Mouse (Mus musculus) Patski (cell line): ENCODE data around the gene Usp33. TPM values are rescaled to one million over a fixed set of nuclear protein-coding genes. Genes with fewer than 3 reads are reported as not detected.
"Not testable (repeated sequence)": the region's sequence is repeated elsewhere in the genome, so short reads cannot be mapped to it uniquely, and the experiment has no call there.

Experiments
- ATAC-seq: fragments of 100-300 bp; one replicate; pipeline ENCODE4 v1.8.0; 2021
- CTCF ChIA-PET: fragments of 350-600 bp; sonication (Branson Sonifier 250); formaldehyde crosslinking; loops from one replicate; lab custom pipeline; 2022; ENCODE audit warnings: inconsistent platforms; lab: Charles Lee
- POLR2A ChIA-PET: fragments of 350-600 bp; sonication (Branson Sonifier 250); formaldehyde crosslinking; loops from one replicate; lab custom pipeline; 2022; ENCODE audit warnings: antibody characterized with exemption, inconsistent platforms; lab: Charles Lee
- DNase-seq: peaks from one replicate; pipeline ENCODE4 v3.0.0-alpha.2; 2011; ENCODE audit warnings: low read depth, low spot score
- H3K27me3 ChIP-seq: fragments of 371-371 bp; one replicate; pipeline ENCODE4 v1.5.1; 2021
- CTCF ChIP-seq: fragments of 100-300 bp; IDR thresholded peaks from one replicate; pipeline ENCODE4 v1.5.1; 2021
- in situ Hi-C: fragments of 300-500 bp; cut with MboI; formaldehyde crosslinking; loops from 3 replicates; pipeline ENCODE4 v1.11.1; 2018; ENCODE audit warnings: low pct_unique_long_range_greater_than_20kb, mixed read lengths
- polyA plus RNA-seq: library from polyadenylated mRNA; unstranded; gene quantifications from one replicate; pipeline ENCODE4 v1.2.3, GENCODE M21; 2021

The Usp33 gene
- polyA plus RNA-seq = 90.3 TPM

- CTCF ChIA-PET = interaction anchor here (0.8 to 1.3 kb wide), 4 partner anchors 10 to 31 kb away, joined by 3 to 4 read pairs (median 3); no protein-coding TSS in a partner anchor
- ATAC-seq = peak; percentile 99
- H3K27me3 ChIP-seq = no peaks in the 10 kb centered on the region
- TF ChIP-seq CTCF = no peak
- DNase-seq = peak; percentile 69
- in situ Hi-C loops = no loop called here
- POLR2A ChIA-PET = interaction anchor here (1.4 kb wide), 1 partner anchor 10 kb away, joined by 3 read pairs; no protein-coding TSS in a partner anchor
Measured at GRCm38 (mm10) chr3:152345732-152346632, at the start of gene Usp33. Usp33 (plus strand) TSS chr3:152346478.

GRCm38 (mm10) chr3:152300376-152301337 lies 45.6 kb upstream of the Usp33 start:
- DNase-seq (no peak), ATAC-seq (no peak)
- in situ Hi-C loops = no loop called here
- no peaks in the 10 kb centered on the region for H3K27me3 ChIP-seq
- peak; percentile 61 for TF ChIP-seq CTCF
- ChIA-PET CTCF (interaction anchor here (0.8 to 1.0 kb wide), 2 partner anchors 10 to 15 kb away, joined by 3 to 4 read pairs; no protein-coding TSS in a partner anchor), POLR2A (no interaction called here)

- DNase-seq = no peak
- ChIA-PET POLR2A (interaction anchor here (0.6 to 1.1 kb wide), 2 partner anchors 9 to 86 kb away, joined by 3 read pairs; no protein-coding TSS in a partner anchor), CTCF (interaction anchor here (1.1 to 6.1 kb wide), 6 partner anchors 10 to 43 kb away, joined by 3 to 35 read pairs (median 4); partner anchors contain the start of gene Nexn)
- TF ChIP-seq CTCF = no peak
- H3K27me3 ChIP-seq = no peaks in the 10 kb centered on the region
- ATAC-seq = no peak
- in situ Hi-C loops = no loop called here
Measured at GRCm38 (mm10) chr3:152302991-152303390, 43.3 kb upstream of the Usp33 start.

- ChIA-PET POLR2A (interaction anchor here (1.1 kb wide), 1 partner anchor 10 kb away, joined by 3 read pairs; no protein-coding TSS in a partner anchor), CTCF (interaction anchor here (1.4 to 6.1 kb wide), 6 partner anchors 11 to 193 kb away, joined by 4 to 35 read pairs (median 4); no protein-coding TSS in a partner anchor)
- no peak for DNase-seq
- no peaks in the 10 kb centered on the region for H3K27me3 ChIP-seq
- in situ Hi-C loops = no loop called here
- no peak for TF ChIP-seq CTCF
- no peak for ATAC-seq
Measured at GRCm38 (mm10) chr3:152304093-152304815, 42.0 kb upstream of the Usp33 start.

DNA sequence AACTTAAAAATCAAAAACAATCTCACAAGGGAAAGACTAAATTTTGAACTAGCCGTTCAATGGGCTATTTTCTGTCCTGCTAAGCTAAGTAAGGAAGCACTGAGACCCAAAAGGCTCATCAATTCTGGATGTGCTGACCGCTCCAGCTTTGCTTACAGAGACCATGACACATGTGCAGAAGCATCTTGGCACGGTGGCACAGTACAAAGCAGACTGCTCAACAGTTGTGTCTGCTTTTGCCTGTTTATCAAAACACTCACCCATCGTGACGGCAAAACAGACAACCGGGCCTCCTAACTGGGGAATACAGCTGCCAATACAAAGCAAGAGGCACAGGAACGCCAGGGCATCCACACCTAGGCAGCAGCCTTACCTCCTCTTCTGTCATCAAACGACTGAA lies 41.2 kb upstream of the Usp33 start:
- ATAC-seq (no peak), DNase-seq (no peak)
- H3K27me3 ChIP-seq = no peaks in the 10 kb centered on the region
- ChIA-PET POLR2A (no interaction called here), CTCF (interaction anchor here (1.0 to 6.1 kb wide), 8 partner anchors 10 to 194 kb away, joined by 3 to 35 read pairs (median 4); no protein-coding TSS in a partner anchor)
- TF ChIP-seq CTCF = no peak
- in situ Hi-C loops = no loop called here

GRCm38 (mm10) chr3:152305971-152306370 lies 40.3 kb upstream of the Usp33 start:
- ATAC-seq (no peak), DNase-seq (no peak)
- in situ Hi-C loops = no loop called here
- H3K27me3 ChIP-seq = no peaks in the 10 kb centered on the region
- no peak for TF ChIP-seq CTCF
- ChIA-PET POLR2A (no interaction called here), CTCF (interaction anchor here (1.0 to 6.1 kb wide), 11 partner anchors 8 to 195 kb away, joined by 3 to 35 read pairs (median 4); no protein-coding TSS in a partner anchor)

GRCm38 (mm10) chr3:152308485-152309249 lies 37.6 kb upstream of the Usp33 start:
- ChIA-PET POLR2A (no interaction called here), CTCF (interaction anchor here (0.8 to 2.1 kb wide), 18 partner anchors 9 to 441 kb away, joined by 3 to 7 read pairs (median 4); no protein-coding TSS in a partner anchor)
- ATAC-seq = peak; percentile 99

DNA sequence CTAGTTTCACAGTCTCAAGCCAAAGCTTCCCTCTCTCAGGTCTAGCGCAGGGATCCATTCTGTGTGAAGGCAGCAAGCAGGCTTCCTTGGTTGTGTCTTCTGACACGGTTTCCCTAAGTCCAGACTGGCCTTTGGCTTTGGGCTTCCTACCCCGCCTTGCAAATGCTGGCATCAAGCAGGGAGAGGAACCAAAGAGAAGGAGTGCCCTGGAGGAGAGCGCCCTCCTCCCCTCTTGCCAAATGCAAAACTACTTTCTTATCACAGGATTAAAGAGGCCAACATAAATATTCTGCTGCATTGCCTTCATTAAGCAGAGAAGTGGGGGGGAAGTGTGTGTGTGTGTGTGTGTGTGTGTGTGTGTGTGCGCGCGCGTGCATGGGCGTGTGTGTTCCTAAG lies 37.0 kb upstream of the Usp33 start:
- ATAC-seq = no peak
- TF ChIP-seq CTCF = no peak
- DNase-seq = no peak
- in situ Hi-C loops = no loop called here
- ChIA-PET CTCF (interaction anchor here (1.0 to 2.1 kb wide), 11 partner anchors 10 to 413 kb away, joined by 3 to 7 read pairs (median 5); no protein-coding TSS in a partner anchor), POLR2A (interaction anchor here (0.7 kb wide), 1 partner anchor 201 kb away, joined by 4 read pairs; no protein-coding TSS in a partner anchor)
- H3K27me3 ChIP-seq = no peaks in the 10 kb centered on the region

More at GRCm38 (mm10) chr3:152308485-152309249, 37.6 kb upstream of the Usp33 start:
- DNase-seq = peak; percentile 71
- in situ Hi-C loops = no loop called here
- H3K27me3 ChIP-seq = no peaks in the 10 kb centered on the region
- no peak for TF ChIP-seq CTCF

DNA sequence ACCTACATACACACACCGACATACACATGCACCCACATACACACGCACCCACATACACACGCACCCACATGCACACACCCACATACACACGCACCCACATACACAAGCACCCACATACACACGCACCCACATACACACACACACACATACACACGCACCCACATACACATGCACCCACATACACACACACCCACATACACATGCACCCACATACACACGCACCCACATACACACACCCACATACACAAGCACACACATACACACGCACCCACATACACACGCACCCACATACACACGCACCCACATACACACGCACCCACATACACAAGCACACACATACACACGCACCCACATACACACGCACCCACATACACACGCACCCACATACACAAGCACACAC lies 31.6 kb upstream of the Usp33 start:
- H3K27me3 ChIP-seq, POLR2A ChIA-PET, ATAC-seq, DNase-seq: not testable (repeated sequence)
- CTCF ChIA-PET = interaction anchor here (0.7 to 2.3 kb wide), 34 partner anchors 10 to 442 kb away, joined by 3 to 78 read pairs (median 4); partner anchors contain the start of genes Nexn and Usp33
- in situ Hi-C loops = loop anchor here (10.0 kb wide), 1 partner anchor 200 kb away; no protein-coding TSS in a partner anchor
